Mouse (Mus musculus) thymus, postnatal 0 days (tissue): ENCODE data around the gene Cbarp. TPM values are rescaled to one million over a fixed set of nuclear protein-coding genes. Genes with fewer than 3 reads are reported as not detected.

Source experiments
- DNase-seq: peaks from one replicate; pipeline ENCODE4 v3.0.0-alpha.2; 2015; ENCODE audit warnings: low spot score
- polyA plus RNA-seq: library from polyadenylated mRNA; unstranded; fragments of >200 nt; fragmentation: Nextera tagmentation; extraction: Ambion mirVana; gene quantifications from 2 replicates; pipeline ENCODE4 v1.2.1, GENCODE M21; 2015

Cbarp gene
- polyA plus RNA-seq, 1 experiment from 2014 or later, result 4.3 TPM

GRCm38 (mm10) chr10:80100982-80101381 is 39.7 kb downstream of the Cbarp start:
- DNase-seq, result no peak

- no peak for DNase-seq
Observed at GRCm38 (mm10) chr10:80098630-80099029, 42.0 kb downstream of the Cbarp start.

- no peak for DNase-seq
Observed at GRCm38 (mm10) chr10:80097275-80097674, 43.4 kb downstream of the Cbarp start.

GRCm38 (mm10) chr10:80095547-80095946 is 45.1 kb downstream of the Cbarp start:
- DNase-seq, result no peak

GRCm38 (mm10) chr10:80094684-80095083 is 46.0 kb downstream of the Cbarp start:
- no peak for DNase-seq

- DNase-seq, result no peak
Observed at GRCm38 (mm10) chr10:80094085-80094484, 46.5 kb downstream of the Cbarp start.

- DNase-seq, result no peak
Observed at GRCm38 (mm10) chr10:80092690-80093089, 47.9 kb downstream of the Cbarp start.

GRCm38 (mm10) chr10:80091527-80091926 is 49.1 kb downstream of the Cbarp start:
- DNase-seq, result no peak

GRCm38 (mm10) chr10:80089146-80089545 is 51.5 kb downstream of the Cbarp start:
- no peak for DNase-seq

GRCm38 (mm10) chr10:80087483-80087882 is 53.2 kb downstream of the Cbarp start:
- DNase-seq, result no peak

- DNase-seq, result no peak
Observed at GRCm38 (mm10) chr10:80086847-80087246, 53.8 kb downstream of the Cbarp start.

- DNase-seq, result no peak
Observed at GRCm38 (mm10) chr10:80084817-80085487, 55.7 kb downstream of the Cbarp start.

- DNase-seq, result no peak
Observed at GRCm38 (mm10) chr10:80081075-80081474, 59.6 kb downstream of the Cbarp start.

Other genes starting within 250 kb of the Cbarp start
- gene Cfd, start 250.0 kb downstream of the Cbarp start, polyA plus RNA-seq, result 4.2 TPM in 1 of 2 replicates, not detected in the other
- gene Med16, start 231.9 kb downstream of the Cbarp start, polyA plus RNA-seq, result 32.6 and 39.1 TPM in 2 replicates
- gene Gm26602, start 230.0 kb downstream of the Cbarp start, polyA plus RNA-seq, result 5.3 and 15.5 TPM in 2 replicates
- gene Kiss1r, start 223.9 kb downstream of the Cbarp start, polyA plus RNA-seq, result 0.48 and 1.2 TPM in 2 replicates
- gene R3hdm4, start 219.6 kb downstream of the Cbarp start, polyA plus RNA-seq, result 129 and 131 TPM in 2 replicates
- 3.7 TPM in 2 replicates for gene Arid3a, start 213.8 kb downstream of the Cbarp start, polyA plus RNA-seq
- gene Wdr18, start 180.7 kb downstream of the Cbarp start, polyA plus RNA-seq, result 77.5 and 85.8 TPM in 2 replicates
- gene Grin3b, start 170.1 kb downstream of the Cbarp start, polyA plus RNA-seq, result 0.09 and 0.20 TPM in 2 replicates
- 19.4 and 25.8 TPM in 2 replicates for gene Tmem259, start 156.5 kb downstream of the Cbarp start, polyA plus RNA-seq
- gene Cnn2, start 152.3 kb downstream of the Cbarp start, polyA plus RNA-seq, result 137 and 152 TPM in 2 replicates
- 5.2 and 5.8 TPM in 2 replicates for gene Abca7, start 144.3 kb downstream of the Cbarp start, polyA plus RNA-seq
- gene Arhgap45, start 124.2 kb downstream of the Cbarp start, polyA plus RNA-seq, result 179 and 206 TPM in 2 replicates
- gene Polr2e, start 101.0 kb downstream of the Cbarp start, polyA plus RNA-seq, result 153 and 158 TPM in 2 replicates
- 640 and 681 TPM in 2 replicates for gene Gpx4, start 93.7 kb downstream of the Cbarp start, polyA plus RNA-seq
- 18.3 and 19.7 TPM in 2 replicates for gene Sbno2, start 35.3 kb downstream of the Cbarp start, polyA plus RNA-seq
- 18.2 and 23.2 TPM in 2 replicates for gene Stk11, start 25.0 kb downstream of the Cbarp start, polyA plus RNA-seq
- 588 TPM in 2 replicates for gene Atp5d, start 2.2 kb downstream of the Cbarp start, polyA plus RNA-seq
- gene Midn, start 7.4 kb upstream of the Cbarp start, polyA plus RNA-seq, result 13.1 and 18.8 TPM in 2 replicates
- gene Cirbp, start 25.1 kb upstream of the Cbarp start, polyA plus RNA-seq, result 226 and 376 TPM in 2 replicates
- 15.3 and 15.4 TPM in 2 replicates for gene 1600002K03Rik, start 32.1 kb upstream of the Cbarp start, polyA plus RNA-seq
- 1.2 and 1.6 TPM in 2 replicates for gene Efna2, start 38.6 kb upstream of the Cbarp start, polyA plus RNA-seq
- gene Mum1, start 85.6 kb upstream of the Cbarp start, polyA plus RNA-seq, result 70.8 and 72.4 TPM in 2 replicates
- 319 and 339 TPM in 2 replicates for gene Ndufs7, start 108.3 kb upstream of the Cbarp start, polyA plus RNA-seq
- gene Gamt, start 120.2 kb upstream of the Cbarp start, polyA plus RNA-seq, result 5.5 and 5.9 TPM in 2 replicates
- 48.9 and 56.1 TPM in 2 replicates for gene Dazap1, start 120.7 kb upstream of the Cbarp start, polyA plus RNA-seq
- gene Rps15, start 151.6 kb upstream of the Cbarp start, polyA plus RNA-seq, result 1,158 and 1,206 TPM in 2 replicates
- gene Apc2, start 155.1 kb upstream of the Cbarp start, polyA plus RNA-seq, result 0.10 and 0.24 TPM in 2 replicates
- gene 2310011J03Rik, start 179.7 kb upstream of the Cbarp start, polyA plus RNA-seq, result 72.7 and 81.1 TPM in 2 replicates
- gene Pcsk4, start 188.7 kb upstream of the Cbarp start, polyA plus RNA-seq, result 4.4 and 4.6 TPM in 2 replicates
- 0.26 and 0.30 TPM in 2 replicates for gene Reep6, start 189.1 kb upstream of the Cbarp start, polyA plus RNA-seq
- gene Adamtsl5, start 207.6 kb upstream of the Cbarp start, polyA plus RNA-seq, result 1.0 and 1.1 TPM in 2 replicates
- gene Plk5, start 215.6 kb upstream of the Cbarp start, polyA plus RNA-seq, result 0.17 and 0.21 TPM in 2 replicates
- gene Mex3d, start 246.8 kb upstream of the Cbarp start, polyA plus RNA-seq, result 3.2 and 4.7 TPM in 2 replicates